Mouse (Mus musculus) G1E (cell line): ENCODE measurements around the gene Dlg5. TPM values are rescaled to one million over a fixed set of nuclear protein-coding genes. Genes with fewer than 3 reads are reported as not detected.
A peak's percentile ranks its signal among the peaks of the same experiment; 100 is the strongest.

Experiments
- ATAC-seq: 2 replicates; pipeline ENCODE4 v1.8.0; 2016; ENCODE audit warnings: mild to moderate bottlenecking; ENCODE audit not compliant: insufficient number of reproducible peaks, poor library complexity, low FRiP score, severe bottlenecking; ENCODE audit errors: extremely low read depth
- DNase-seq: peaks from one replicate; pipeline ENCODE4 v3.0.0; 2012; ENCODE audit warnings: low spot score
- H3K27me3 ChIP-seq: 2 replicates; pipeline ENCODE4 v1.6.1; 2012; ENCODE audit warnings: mild to moderate bottlenecking, low read length, inconsistent platforms; ENCODE audit not compliant: insufficient read depth
- H3K36me3 ChIP-seq: replicated peaks from 2 replicates; pipeline ENCODE3; 2012; ENCODE audit warnings: mild to moderate bottlenecking, inconsistent platforms
- H3K4me1 ChIP-seq: 2 replicates; pipeline ENCODE4 v1.6.1; 2012; ENCODE audit warnings: low read depth, low read length, inconsistent platforms, mixed read lengths; ENCODE audit not compliant: insufficient read depth
- H3K4me3 ChIP-seq: 2 replicates; pipeline ENCODE4 v1.5.1; 2012; ENCODE audit warnings: low read depth, mild to moderate bottlenecking, inconsistent platforms, low read length, moderate library complexity, mixed read lengths
- H3K9me3 ChIP-seq: replicated peaks from 2 replicates; pipeline ENCODE4 v1.6.1; 2012; ENCODE audit warnings: inconsistent platforms
- CTCF ChIP-seq: IDR thresholded peaks from 2 replicates; pipeline ENCODE4 v1.5.1; 2012; ENCODE audit warnings: low read depth, low read length, inconsistent platforms, mixed read lengths
- GATA1 ChIP-seq: IDR thresholded peaks from 2 replicates; pipeline ENCODE4 v1.6.1; 2012; ENCODE audit warnings: borderline replicate concordance, low read length, inconsistent platforms, mixed read lengths
- GATA2 ChIP-seq: IDR thresholded peaks from 2 replicates; pipeline ENCODE4 v1.6.1; 2012; ENCODE audit warnings: low read depth, low read length, inconsistent platforms, borderline replicate concordance
- POLR2AphosphoS5 ChIP-seq: IDR thresholded peaks from 2 replicates; pipeline ENCODE4 v1.6.1; 2012; ENCODE audit warnings: low read depth, low read length, inconsistent platforms; ENCODE audit not compliant: insufficient replicate concordance
- TAL1 ChIP-seq: conservative IDR thresholded peaks from 2 replicates; pipeline ENCODE4 v1.6.1; 2012; ENCODE audit warnings: low read depth, low read length, inconsistent platforms, mixed read lengths
- polyA plus RNA-seq: library from polyadenylated mRNA; stranded (reverse); fragments of >175 nt; gene quantifications from 2 replicates; pipeline ENCODE4 v1.2.3, GENCODE M21; 2012
- total RNA-seq, 2 experiments: library from RNA; stranded (forward) in 1 of 2; stranded (reverse) in 1 of 2; fragments of 200-1000 nt in 1 of 2; fragments of >200 nt in 1 of 2; fragmentation: Nextera tagmentation in 1 of 2; gene quantifications; 2 replicates each; pipeline ENCODE4 v1.2.3; 2014 to 2017

Gene Dlg5
- total and polyA plus RNA-seq, 3 experiments: 2.4 to 22.7 (median 13.6) TPM

DNA sequence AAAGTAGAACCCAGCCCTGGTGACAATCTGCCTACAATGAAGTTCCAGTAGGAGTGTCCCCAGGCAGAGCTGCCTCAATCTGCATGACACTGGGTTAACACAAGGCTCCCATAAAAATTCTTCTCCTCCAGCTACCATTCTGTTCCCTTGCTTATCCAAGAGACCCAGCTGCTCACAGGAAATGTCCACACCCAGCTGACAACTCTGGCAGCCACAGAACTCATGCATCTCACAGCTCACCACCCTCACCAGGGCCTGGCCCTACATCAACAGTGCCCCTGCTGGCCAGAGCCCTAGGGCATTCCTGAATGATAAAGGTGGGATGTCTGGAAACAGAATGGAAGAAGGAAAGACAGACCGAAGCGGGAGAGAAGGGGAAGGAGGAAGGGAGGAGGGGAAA lies 96.8 kb downstream of the Dlg5 start:
- peaks cover 18% of the 10 kb centered on the region for H3K4me1 ChIP-seq

DNA sequence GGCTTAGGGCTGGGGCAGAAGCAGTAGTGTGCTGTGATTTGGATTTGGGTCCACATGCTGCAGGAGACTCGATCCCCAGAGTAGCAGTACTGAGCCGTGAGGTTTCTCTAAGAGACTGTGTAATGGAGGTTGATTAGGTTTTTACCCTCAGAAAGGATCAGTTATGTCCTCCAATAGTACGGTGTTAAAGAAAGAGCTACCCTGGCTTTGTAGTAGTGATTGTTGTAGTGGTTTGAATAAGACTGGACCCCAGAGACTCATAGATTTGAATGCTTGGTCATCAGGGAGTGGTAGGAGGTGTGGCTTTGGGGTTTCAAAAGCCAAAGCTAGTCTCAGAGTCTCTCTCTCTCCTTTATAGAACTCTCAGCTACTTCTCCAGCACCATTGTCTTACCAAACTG lies 100.9 kb downstream of the Dlg5 start:
- Histone ChIP-seq H3K4me3 (no peak overlapping the region), H3K27me3 (no peaks in the 10 kb centered on the region), H3K9me3 (peaks cover 7% of the 10 kb centered on the region), H3K36me3 (peaks cover 58% of the 10 kb centered on the region), H3K4me1 (peaks cover 53% of the 10 kb centered on the region)
- TF ChIP-seq GATA2: no peak
- no peak for TF ChIP-seq POLR2AphosphoS5
- TF ChIP-seq GATA1: no peak
- no peak for TF ChIP-seq TAL1
- no peak for TF ChIP-seq CTCF
- ATAC-seq (no peak), DNase-seq (no peak)

More for the DNA sequence above, 96.8 kb downstream of the Dlg5 start:
- DNase-seq: no peak
- H3K4me3 ChIP-seq: no peak overlapping the region
- peak; percentile 38; the same call in 1 of the 2 replicates for ATAC-seq
- TF ChIP-seq POLR2AphosphoS5: no peak
- TF ChIP-seq GATA1: no peak
- TF ChIP-seq TAL1: no peak
- TF ChIP-seq GATA2: no peak
- no peak for TF ChIP-seq CTCF
- H3K36me3 ChIP-seq: peaks cover 66% of the 10 kb centered on the region
- no peaks in the 10 kb centered on the region for H3K27me3 ChIP-seq
- peaks cover 7% of the 10 kb centered on the region for H3K9me3 ChIP-seq

DNA sequence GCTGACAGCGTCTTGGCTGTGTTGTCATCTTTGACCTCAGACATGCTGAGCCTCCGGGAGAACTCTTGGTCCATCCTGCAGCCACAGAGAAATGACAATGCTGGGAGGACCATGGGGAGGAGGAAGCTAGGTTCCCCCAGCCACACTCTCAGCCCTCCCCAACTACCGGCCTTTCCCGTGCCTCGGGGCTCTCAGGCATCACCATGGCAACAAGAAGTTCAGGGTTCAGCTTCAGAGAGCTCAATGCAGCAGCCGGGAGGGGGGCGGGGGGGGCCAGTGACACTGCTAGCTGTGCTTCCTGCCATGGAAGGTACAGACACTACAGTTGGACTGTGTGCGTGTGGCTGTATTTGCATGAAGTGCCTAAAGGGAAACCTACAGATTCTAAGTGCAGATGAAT lies 101.3 kb downstream of the Dlg5 start:
- peaks cover 7% of the 10 kb centered on the region for H3K9me3 ChIP-seq
- H3K36me3 ChIP-seq: peaks cover 57% of the 10 kb centered on the region
- DNase-seq: no peak
- no peak overlapping the region for H3K4me3 ChIP-seq
- no peaks in the 10 kb centered on the region for H3K27me3 ChIP-seq
- H3K4me1 ChIP-seq: peaks cover 57% of the 10 kb centered on the region
- no peak for ATAC-seq
- TF ChIP-seq POLR2AphosphoS5 (no peak), CTCF (no peak), TAL1 (no peak), GATA2 (no peak), GATA1 (no peak)

- peaks cover 7% of the 10 kb centered on the region for H3K9me3 ChIP-seq
Measured at GRCm38 (mm10) chr14:24142926-24143430, 102.7 kb downstream of the Dlg5 start.

GRCm38 (mm10) chr14:24141727-24142126 lies 104.0 kb downstream of the Dlg5 start:
- H3K4me1 ChIP-seq: peaks cover 74% of the 10 kb centered on the region
- peaks cover 53% of the 10 kb centered on the region for H3K36me3 ChIP-seq
- TF ChIP-seq POLR2AphosphoS5 (no peak), GATA2 (no peak), TAL1 (no peak), GATA1 (no peak), CTCF (no peak)
- H3K27me3 ChIP-seq: no peaks in the 10 kb centered on the region
- no peak overlapping the region; the same call in 1 of the 2 replicates for H3K4me3 ChIP-seq
- H3K9me3 ChIP-seq: peaks cover 7% of the 10 kb centered on the region
- DNase-seq (no peak), ATAC-seq (no peak)

More at GRCm38 (mm10) chr14:24142926-24143430, 102.7 kb downstream of the Dlg5 start:
- Histone ChIP-seq H3K27me3 (no peaks in the 10 kb centered on the region), H3K36me3 (peaks cover 55% of the 10 kb centered on the region), H3K4me1 (peaks cover 62% of the 10 kb centered on the region), H3K4me3 (no peak overlapping the region)
- TF ChIP-seq GATA2 (no peak), TAL1 (no peak), GATA1 (no peak), POLR2AphosphoS5 (no peak), CTCF (no peak)
- no peak for DNase-seq
- ATAC-seq: no peak

- no peaks in the 10 kb centered on the region for H3K9me3 ChIP-seq
- no peaks in the 10 kb centered on the region for H3K27me3 ChIP-seq
- DNase-seq: peak; percentile 82
- no peak for TF ChIP-seq GATA2
- TF ChIP-seq CTCF: no peak
- peak; percentile 95 for TF ChIP-seq TAL1
- peaks cover 53% of the 10 kb centered on the region for H3K36me3 ChIP-seq
- H3K4me1 ChIP-seq: peaks cover 83% of the 10 kb centered on the region
- no peak overlapping the region; the same call in 1 of the 2 replicates for H3K4me3 ChIP-seq
- ATAC-seq: peak; percentile 94
Measured at GRCm38 (mm10) chr14:24140297-24140812, 105.4 kb downstream of the Dlg5 start.
